Mouse (Mus musculus) cerebellum, postnatal 25 days (tissue): ENCODE data around the gene 1500009L16Rik.
A peak's percentile ranks its signal among the peaks of the same experiment; 100 is the strongest.

Experiments used
- DNase-seq, 2 experiments: peaks; one replicate each; pipeline ENCODE4 v3.0.0; 2021; ENCODE audit warnings: mixed read lengths in 2 of 2

The 1500009L16Rik gene

GRCm38 (mm10) chr10:83722579-83723031 is at the start of gene 1500009L16Rik:
1500009L16Rik (plus strand) TSS chr10:83722865.
- peak; percentile 72 to 81 for DNase-seq

DNA sequence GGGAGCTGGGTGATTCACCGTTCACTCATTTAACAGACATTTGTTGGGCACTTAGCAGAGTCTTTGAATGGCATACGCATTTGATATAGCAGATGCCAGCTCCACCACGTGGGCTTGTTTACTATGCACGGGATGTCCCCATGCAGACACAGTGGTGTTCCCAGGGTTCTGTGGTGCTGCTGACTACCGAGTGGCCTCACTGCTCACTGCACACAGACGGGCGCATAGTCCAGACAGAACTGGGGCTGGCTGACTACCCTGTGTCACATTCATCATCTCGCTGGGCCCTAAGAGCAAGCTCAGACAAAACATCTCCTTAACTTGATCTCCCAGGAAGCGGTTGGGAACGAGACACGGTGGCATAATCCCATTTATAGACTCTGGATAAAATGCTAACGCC is 41.3 kb upstream of the 1500009L16Rik start:
- no peak for DNase-seq

GRCm38 (mm10) chr10:83688215-83688614 is 34.5 kb upstream of the 1500009L16Rik start:
- peak; percentile 20 to 50 for DNase-seq

GRCm38 (mm10) chr10:83692175-83692895 is 30.3 kb upstream of the 1500009L16Rik start:
- no peak for DNase-seq

GRCm38 (mm10) chr10:83696226-83696625 is 26.4 kb upstream of the 1500009L16Rik start:
- no peak for DNase-seq

DNA sequence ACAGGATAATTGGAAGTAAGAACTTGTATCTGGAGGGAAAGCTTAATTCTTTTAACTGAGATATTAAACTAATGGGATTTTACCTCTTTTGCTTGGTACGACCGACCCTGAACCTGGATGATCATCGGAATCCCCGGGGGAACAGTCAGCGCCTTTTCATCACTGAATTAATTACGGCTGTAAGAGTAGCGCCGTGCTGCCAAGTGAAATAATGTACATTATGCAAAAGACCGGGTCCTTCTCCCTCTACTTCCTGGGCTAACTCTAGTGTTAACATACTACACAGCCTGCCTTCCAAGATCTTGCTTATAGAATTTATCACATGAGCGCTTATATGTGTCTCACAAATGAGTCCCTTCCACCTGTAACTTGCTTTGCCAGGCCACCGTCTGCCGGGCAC is 16.0 kb upstream of the 1500009L16Rik start:
- no peak for DNase-seq

GRCm38 (mm10) chr10:83709920-83710319 is 12.7 kb upstream of the 1500009L16Rik start:
- DNase-seq = no peak

DNA sequence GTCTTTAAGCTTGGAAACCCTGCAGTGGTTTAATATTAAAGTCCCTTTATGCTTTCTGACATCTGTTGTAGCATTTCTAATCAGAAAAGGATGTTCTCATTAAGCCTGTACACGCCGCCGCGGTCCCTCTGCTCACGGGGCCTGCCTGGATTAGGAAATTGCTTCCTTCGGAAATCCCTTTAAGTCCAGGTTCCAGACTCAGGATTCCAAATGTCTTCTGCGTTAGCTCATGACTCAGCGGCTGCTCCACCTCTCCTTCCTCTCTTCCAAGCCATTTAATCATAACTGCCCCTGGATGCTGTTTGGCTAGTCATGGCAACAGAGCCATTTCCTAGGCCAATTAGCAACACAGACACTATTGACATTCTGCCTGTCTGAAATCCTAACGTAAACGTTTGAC is 10.9 kb upstream of the 1500009L16Rik start:
- no peak for DNase-seq

DNA sequence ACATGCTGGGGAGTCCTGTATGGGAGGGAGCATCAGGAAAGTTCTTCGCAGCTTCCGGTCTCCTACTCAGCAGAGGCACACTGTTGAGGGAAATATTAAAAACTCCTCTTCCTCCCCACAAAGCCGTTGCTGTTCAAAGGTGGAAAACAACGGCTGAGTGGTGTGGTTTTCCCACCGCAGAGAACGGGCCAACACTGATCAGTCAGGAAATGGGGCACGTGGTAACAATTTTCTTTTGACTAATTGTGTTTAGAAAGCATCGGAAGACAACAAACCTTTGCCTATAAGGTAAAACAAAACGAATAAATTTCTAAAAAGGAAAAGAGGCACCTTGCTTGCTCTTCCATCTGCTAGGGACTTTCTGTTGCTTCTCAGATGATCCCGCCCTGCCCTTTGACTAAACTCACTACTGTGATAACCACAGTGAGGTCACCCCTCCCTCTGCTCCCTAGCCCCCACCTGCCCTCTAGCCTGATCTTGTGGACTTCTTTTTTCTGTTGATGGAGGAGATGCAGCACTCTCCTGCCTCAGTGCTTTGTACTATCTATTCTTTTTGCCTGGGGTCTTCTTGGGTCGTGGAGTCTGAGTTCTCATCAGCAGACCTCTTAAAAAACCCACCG is 3.7 kb upstream of the 1500009L16Rik start:
- DNase-seq = no peak

GRCm38 (mm10) chr10:83723055-83723454 is 390 bp downstream of the 1500009L16Rik start:
- DNase-seq = peak; percentile 48 to 53

DNA sequence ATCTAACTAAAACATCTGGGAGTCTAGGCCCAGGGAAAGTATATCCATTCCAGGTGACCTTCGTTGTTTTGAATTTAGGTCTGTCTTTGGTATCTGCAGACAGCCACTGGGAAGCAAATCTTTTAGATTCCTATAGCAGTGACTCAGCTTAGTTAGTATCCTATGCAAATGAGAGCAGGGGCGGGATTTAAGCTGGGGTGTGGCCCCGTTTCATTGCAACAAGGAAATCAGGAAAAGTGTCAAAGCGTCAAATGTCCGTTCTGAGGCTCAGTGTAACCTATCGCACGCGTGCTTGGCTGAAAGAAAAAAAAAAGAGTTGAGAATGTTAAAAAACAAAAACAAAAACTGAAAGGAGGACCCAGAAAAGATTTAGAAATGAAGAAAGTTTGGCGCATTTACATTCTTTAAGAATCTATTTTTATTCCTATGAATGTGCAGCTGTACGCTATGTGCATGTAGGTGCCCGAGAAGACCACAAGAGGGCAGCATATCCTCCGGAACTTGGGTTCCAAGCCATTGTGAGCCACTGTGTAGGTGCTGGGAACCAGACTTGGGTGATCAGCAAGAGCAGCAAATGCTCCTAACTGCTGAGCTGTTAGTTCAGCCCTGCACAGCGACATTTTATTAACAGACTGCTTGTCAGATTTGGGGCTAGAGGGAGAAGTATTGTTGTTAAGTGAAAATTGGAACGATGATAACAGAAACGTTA is 1.8 kb downstream of the 1500009L16Rik start:
- no peak for DNase-seq

GRCm38 (mm10) chr10:83726164-83726563 is 3.5 kb downstream of the 1500009L16Rik start:
- peak; percentile 20 for DNase-seq

DNA sequence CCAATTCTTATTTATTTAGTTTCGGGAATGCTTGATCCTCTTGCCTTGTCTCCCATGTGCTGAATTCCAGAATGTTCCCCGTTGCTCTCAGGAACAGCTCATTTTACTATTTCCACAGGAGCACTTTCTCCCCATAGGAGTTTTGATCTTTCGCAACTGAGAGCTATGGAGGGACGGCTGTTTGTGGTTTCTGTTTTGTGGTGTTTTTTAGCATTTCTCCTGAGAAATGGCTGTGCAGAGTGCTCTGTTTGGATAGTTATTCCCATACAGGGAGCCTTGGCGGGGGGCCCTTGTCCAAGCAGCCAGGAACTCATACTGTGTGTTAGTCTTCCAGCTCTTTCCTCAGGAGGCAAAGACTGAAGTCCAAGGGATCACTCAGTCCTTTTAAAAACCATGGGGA is 5.2 kb downstream of the 1500009L16Rik start:
- DNase-seq = no peak

DNA sequence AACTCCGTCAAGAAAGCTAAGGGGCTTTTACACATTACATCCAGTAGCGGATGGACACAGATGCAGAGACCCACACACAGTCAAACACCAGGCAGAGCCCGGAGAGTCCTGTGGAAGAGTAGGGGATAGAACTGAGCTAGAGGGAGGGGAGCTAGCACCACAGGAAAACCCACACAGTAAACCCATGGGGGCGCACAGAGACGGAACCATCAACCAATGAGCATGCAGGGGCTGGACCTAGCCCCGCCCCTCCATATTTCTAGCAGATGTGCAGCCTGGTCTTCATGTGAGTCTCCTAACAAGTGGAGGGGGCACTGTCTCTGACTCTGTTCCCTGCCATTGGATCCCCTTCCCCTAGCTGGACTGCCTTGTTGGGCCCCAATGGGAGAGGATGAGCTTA is 5.9 kb downstream of the 1500009L16Rik start:
- DNase-seq = no peak

GRCm38 (mm10) chr10:83729076-83729475 is 6.4 kb downstream of the 1500009L16Rik start:
- DNase-seq = no peak

- DNase-seq = peak; percentile 95 to 98
Observed at GRCm38 (mm10) chr10:83729492-83729891, 6.8 kb downstream of the 1500009L16Rik start.

DNA sequence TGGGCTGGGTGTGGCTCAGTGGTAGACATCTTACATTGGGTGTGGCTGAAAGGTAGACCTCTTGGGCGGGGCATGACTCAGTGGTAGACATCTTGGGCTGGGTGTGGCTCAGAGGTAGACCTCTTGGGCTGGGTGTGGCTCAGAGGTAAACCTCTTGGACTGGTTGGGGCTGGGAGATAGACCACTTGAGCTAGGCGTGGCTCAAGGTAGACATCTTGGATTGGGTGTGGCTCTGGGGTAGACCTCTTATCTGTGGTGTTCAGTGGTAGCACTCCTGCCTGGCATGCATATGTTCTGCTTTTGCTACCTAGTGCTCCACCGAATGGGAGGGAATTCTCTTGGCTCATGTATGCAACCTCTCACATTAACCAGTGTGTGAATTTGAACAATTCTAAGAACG is 11.1 kb downstream of the 1500009L16Rik start:
- no peak for DNase-seq

DNA sequence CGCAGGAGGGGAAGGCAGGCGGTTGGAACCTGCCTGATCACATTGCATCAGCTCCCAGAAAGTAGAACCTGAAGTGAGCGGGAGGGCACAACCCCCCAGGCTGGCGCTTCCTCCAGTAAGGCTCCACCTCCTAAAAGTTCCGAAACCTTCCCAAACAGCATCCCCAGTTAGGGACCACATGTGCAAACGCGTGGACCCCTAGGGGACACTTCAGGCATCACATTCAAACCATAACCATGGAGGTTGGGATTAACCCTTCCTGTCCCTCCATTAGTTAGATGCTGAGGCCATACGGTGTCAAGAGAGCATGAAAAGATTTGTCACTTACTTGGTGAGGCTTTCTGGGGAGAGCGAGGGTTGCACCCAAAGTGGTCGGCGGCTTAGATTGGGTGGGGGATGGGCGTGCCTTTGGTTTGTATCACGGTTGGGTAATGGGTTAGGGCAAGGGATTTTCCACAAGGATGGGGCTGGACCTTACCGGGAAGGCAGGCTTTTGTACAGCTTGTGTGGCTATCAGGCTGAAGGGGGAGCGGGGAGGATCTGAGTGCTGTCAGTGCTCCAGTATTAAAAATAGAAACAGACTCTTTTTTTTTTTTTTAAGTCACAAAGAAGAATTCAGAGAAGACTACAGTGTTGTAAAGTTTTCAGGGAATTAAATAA is 16.5 kb downstream of the 1500009L16Rik start:
- DNase-seq = no peak

GRCm38 (mm10) chr10:83744656-83745055 is 22.0 kb downstream of the 1500009L16Rik start:
- DNase-seq = peak; percentile 79 to 84

GRCm38 (mm10) chr10:83753056-83753455 is 30.4 kb downstream of the 1500009L16Rik start:
- no peak for DNase-seq

DNA sequence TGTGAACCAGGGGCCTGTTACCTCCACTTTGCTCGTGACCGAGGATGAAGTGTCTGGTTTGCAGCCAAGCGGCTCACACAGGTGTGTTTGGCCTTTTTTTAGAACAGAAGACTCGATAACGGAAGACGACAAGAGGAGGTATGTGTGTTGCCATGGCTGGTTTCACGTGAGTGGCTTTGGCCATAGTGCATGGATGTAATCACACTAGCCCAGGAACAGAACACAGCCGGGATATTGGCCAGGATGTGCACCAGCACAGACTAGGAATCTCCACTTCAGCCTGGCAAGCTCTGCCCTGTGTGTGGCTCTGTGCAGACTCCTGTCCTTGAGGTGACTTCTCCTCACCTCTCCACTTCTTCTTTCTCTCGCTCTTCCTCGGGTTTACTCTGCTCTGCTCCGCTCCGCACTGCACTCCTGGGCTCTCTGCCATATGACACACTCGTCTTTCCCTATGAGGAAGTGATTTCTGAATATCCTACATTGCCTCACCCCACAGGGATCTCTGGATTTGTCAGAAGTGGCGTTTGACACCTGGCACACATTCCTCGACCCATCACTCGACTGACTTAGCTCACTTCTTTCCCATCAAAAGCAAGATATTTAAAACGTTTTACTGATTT is 34.8 kb downstream of the 1500009L16Rik start:
- DNase-seq = peak; percentile 24 to 51

GRCm38 (mm10) chr10:83758732-83759131 is 36.1 kb downstream of the 1500009L16Rik start:
- peak; percentile 24 for DNase-seq

GRCm38 (mm10) chr10:83760535-83760934 is 37.9 kb downstream of the 1500009L16Rik start:
- no peak for DNase-seq
